Mouse (Mus musculus): ENCODE data around the gene Amy2a2. TPM values are rescaled to one million over a fixed set of nuclear protein-coding genes. Genes with fewer than 3 reads are reported as not detected.
"Not testable (repeated sequence)": the region's sequence is repeated elsewhere in the genome, so short reads cannot be mapped to it uniquely, and the experiment has no call there.

Gene Amy2a2
- 0.19 and 0.20 TPM in 2 replicates for polyA plus RNA-seq (2012; rRNA removed)

- not testable (repeated sequence) for H3K4me1 ChIP-seq (ENCODE audit: control insufficient read depth, insufficient read depth, low read length); H3K27me3 ChIP-seq (ENCODE audit: control insufficient read depth, insufficient read depth, low read length); DNase-seq; H3K4me3 ChIP-seq (replicated peaks; ENCODE audit: insufficient read depth, low read depth, low read length); H3K27ac ChIP-seq (ENCODE audit: insufficient read depth, low read length)
- WGBS = no CpG with 5 or more reads among the region's 4 CpGs
These were observed at the start of gene Amy2a2 for GRCm38 (mm10) chr3:113356558-113356957. TSS of gene Amy2a2 (minus strand) at chr3:113356658.

GRCm38 (mm10) chr3:113345484-113345883 is 11.0 kb downstream of the Amy2a2 start:
- H3K4me1 ChIP-seq (ENCODE audit: control insufficient read depth, insufficient read depth, low read length); H3K27ac ChIP-seq (ENCODE audit: insufficient read depth, low read length); H3K27me3 ChIP-seq (ENCODE audit: control insufficient read depth, insufficient read depth, low read length); H3K4me3 ChIP-seq (replicated peaks; ENCODE audit: insufficient read depth, low read depth, low read length); DNase-seq: not testable (repeated sequence)

- WGBS = no CpG with 5 or more reads among the region's 4 CpGs
- H3K4me1 ChIP-seq (ENCODE audit: control insufficient read depth, insufficient read depth, low read length); H3K27ac ChIP-seq (ENCODE audit: insufficient read depth, low read length); DNase-seq; H3K4me3 ChIP-seq (replicated peaks; ENCODE audit: insufficient read depth, low read depth, low read length); H3K27me3 ChIP-seq (ENCODE audit: control insufficient read depth, insufficient read depth, low read length): not testable (repeated sequence)
These were observed 32.5 kb downstream of the Amy2a2 start, which contains the start of gene Amy2a3 for GRCm38 (mm10) chr3:113323952-113324351. TSS of gene Amy2a3 (minus strand) at chr3:113324052.

- H3K27me3 ChIP-seq (ENCODE audit: control insufficient read depth, insufficient read depth, low read length); H3K27ac ChIP-seq (ENCODE audit: insufficient read depth, low read length); H3K4me1 ChIP-seq (ENCODE audit: control insufficient read depth, insufficient read depth, low read length); DNase-seq; H3K4me3 ChIP-seq (replicated peaks; ENCODE audit: insufficient read depth, low read depth, low read length): not testable (repeated sequence)
- no CpG with 5 or more reads among the region's 3 CpGs for WGBS
These were observed 43.5 kb downstream of the Amy2a2 start for GRCm38 (mm10) chr3:113312937-113313336.

Other genes with a start within 250 kb of the Amy2a2 start
- gene Amy2a5, start 97.8 kb downstream of the Amy2a2 start, polyA plus RNA-seq (2012; rRNA removed) = not detected in 2 replicates
- gene Amy2a4, start 65.2 kb downstream of the Amy2a2 start, polyA plus RNA-seq (2012; rRNA removed) = 0.19 and 0.20 TPM in 2 replicates
- gene Amy2a3, start 32.6 kb downstream of the Amy2a2 start, polyA plus RNA-seq (2012; rRNA removed) = 0.19 and 0.20 TPM in 2 replicates
- gene Amy2a1, start 175.8 kb upstream of the Amy2a2 start, polyA plus RNA-seq (2012; rRNA removed) = 0.38 TPM in 1 of 2 replicates, not detected in the other

Data from cerebellum, adult 2 months (tissue).